Mouse (Mus musculus) bone marrow, adult 2 months (tissue): ENCODE data around the gene Hk2.

Experiments
- CTCF ChIP-seq: fragments of 200-500 bp; IDR thresholded peaks from 2 replicates; pipeline ENCODE4 v1.5.1; 2011; ENCODE audit warnings: low read length, control low read depth; ENCODE audit not compliant: control insufficient read depth, insufficient read depth
- POLR2A ChIP-seq: fragments of 200-500 bp; IDR thresholded peaks from 2 replicates; pipeline ENCODE4 v1.6.1; 2011; ENCODE audit warnings: low read depth, mild to moderate bottlenecking, control low read depth, low read length, borderline replicate concordance; ENCODE audit not compliant: control insufficient read depth

- TF ChIP-seq POLR2A (no peak), CTCF (no peak)
Measured at GRCm38 (mm10) chr6:82775386-82775785, 1.1 kb upstream of the Hk2 start.
